Mouse (Mus musculus): ENCODE results near the gene Itga8.

Gene Itga8

DNA sequence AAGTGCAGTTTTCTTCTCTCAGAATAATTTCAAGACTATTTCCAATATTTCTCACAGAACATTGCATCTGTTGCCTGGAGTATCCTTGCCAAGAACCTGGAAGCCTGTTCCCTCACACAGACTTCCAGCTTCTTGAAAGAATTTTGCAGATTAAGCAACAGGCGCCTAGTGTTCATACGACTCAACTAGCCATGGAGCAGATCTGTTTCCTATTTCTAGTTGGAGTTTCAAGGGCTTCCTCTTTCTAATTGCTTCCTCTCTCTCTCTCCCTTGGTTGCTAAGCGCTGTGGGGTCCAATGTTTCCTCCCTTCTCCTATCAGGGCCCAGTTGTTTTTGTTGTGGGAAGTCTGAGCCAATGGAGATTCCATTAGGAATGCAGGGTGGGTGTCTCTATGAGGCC is 7.7 kb downstream of the Itga8 start:
- no peak for DNase-seq (ENCODE audit: low spot score)

DNA sequence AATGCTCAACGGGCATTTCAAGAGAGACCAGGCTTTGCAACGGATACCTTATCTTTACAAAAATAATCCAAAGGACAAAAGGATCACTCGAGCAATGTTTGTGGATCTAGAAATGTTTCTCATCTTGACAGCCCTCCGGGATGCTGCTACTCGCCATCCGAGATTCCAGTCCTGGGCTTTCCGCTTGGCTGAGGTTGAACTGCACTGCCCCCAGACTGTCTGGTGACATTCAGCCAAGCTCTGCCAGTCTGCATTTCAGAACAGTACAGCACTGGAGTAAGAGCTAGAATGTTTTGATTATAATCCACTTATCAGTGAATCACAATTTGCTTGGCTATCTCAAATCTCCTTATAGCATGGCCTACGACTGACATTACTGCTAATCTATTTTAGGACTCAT is 8.3 kb downstream of the Itga8 start:
- DNase-seq (ENCODE audit: low spot score) = no peak

DNA sequence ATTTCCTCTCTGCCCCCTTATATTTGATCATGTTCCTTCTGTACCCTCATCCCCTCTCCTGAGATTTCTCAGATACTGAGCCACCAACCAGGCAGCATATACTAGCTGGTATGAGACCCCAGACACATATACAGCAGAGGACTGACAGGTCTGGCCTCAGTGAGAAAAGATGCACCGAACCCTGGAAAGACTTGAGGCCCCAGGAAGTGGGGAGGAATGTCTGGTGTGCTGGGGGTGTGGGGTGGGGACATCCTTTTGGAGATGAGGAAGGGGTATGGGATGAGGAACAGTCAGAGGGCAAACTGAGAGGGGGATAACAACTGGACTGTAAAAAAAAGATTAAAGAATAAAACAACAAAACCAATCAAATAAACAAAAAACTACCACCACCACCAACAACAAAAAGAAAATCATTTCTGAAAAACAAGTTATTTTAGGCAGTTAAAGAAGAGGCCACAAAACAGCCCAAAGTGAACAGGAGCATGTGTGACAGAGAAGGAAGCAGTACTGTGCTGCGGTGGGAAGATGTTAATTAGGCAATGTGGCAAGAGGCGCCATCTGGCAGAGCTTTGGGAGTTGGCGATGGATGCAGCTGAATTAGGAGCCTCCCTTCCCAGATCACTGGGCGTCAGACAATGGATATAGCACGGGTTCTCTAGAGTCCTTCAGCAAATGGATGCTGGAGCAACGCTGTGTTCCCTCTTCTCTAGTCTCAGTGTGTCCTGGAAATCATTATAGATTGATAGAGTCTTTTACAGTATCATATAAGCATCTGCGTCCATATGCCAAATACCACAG is 9.5 kb downstream of the Itga8 start:
- no peak for DNase-seq (ENCODE audit: low spot score)

DNA sequence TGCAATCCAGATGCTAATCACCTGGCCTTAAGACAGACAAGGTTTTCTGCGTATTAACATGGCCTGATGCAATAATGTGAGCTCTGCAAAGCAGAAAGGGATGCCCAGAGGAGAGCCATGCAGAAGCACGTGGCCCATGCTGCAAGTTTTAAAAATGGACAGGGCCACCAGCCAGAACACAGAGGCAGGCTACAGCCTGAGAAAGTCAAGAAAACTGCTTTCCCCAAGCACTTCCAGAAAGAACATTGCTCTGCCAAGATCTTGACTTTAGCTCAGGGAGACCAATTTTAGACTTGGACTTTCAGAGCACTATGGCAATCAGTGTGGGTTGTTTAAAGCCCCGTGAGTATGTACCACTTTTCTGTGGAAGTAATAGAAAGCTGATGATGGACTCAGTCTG is 11.5 kb downstream of the Itga8 start:
- no peak for DNase-seq (ENCODE audit: low spot score)

DNA sequence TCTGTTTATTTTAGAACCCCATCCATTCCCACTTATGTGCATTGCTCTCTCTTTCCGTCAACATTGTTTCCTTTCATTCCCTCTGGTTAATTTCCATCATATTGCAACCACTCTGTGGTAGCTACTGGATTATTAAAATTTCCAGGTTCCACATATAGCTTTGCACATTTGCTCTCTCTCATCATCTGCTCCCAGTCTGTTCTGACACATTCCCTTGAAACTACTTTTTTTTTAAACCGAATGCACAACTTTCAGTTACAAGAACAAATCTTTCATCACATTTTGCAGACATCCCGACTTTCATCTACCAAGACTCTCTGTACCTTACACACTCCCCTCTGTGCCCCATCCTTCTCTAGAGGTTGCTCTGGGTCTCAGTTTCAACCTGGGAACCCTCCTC is 13.9 kb downstream of the Itga8 start:
- DNase-seq (ENCODE audit: low spot score) = no peak

DNA sequence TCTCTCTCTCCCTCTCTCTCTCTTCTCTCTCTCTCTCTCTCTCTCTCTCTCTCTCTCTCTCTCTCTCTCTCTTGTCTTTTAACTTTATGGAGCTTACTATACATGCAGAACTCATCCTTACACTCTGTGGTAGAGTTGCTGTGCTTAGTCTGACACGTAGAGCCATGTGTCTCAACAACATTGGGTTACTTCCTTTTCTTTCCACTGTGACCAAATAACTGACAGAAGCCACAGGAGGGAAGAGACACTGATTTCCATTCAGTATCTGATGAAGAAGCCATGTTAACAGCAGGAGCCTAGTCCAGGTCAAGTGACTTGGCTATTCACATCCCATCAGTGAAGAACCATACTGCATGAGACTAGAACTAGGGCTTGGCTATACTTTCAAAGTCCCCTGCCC is 21.1 kb downstream of the Itga8 start:
- no peak for DNase-seq (ENCODE audit: low spot score)

DNA sequence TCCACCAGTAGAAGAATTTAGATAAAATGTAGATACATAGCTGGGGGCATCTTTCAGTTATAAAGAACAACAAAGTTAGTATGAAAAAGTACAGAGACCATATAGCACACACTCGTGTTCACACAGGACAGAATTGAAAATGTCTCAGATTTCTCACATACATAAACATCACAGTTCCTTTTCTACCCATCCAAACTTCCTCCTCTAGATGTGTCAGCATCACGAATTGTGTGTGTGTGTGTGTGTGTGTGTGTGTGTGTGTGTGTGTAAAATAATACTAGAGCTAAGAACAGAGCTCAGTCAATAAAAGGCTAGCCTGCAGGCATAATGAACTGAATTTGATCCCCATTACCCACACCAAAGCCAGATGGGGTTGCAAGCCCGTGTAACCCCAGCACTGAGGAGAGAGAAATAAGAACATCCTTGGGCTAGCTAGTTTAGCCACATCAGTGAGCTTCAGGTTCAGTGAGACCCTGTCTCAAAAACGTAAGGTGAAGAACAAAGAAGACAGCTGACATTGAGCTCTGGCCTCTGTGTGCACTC is 22.6 kb downstream of the Itga8 start:
- no peak for DNase-seq (ENCODE audit: low spot score)

DNA sequence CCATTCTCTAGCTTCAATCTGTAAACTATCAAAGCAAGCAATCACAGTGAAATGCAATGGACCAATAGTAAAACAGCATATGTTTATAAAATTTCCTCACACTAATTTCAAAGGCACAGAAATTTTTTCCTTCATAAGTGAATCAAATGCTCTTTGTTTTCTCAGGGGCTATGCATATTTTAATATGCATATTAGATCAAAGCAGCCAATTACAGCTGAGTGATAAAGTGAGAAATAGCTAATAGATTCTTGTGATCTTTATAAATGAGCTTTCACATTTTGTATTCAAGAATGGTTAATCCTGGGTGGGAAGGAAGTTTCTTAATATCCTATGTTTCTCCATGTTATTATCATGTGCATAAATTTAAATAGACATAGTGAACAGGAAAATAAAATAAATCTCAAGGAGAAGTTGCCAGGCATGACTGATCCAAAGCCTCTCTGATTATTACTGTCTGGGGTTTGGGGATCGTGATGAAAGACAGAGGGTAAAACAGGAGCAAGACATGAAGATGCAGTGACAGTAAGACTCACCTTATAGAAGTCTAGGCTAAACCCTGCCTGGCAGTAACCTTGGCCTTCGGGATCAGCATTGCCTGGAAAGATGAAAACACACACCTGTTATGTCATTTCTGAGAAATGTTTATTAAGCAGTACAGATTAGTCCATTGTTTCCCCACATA is 44.9 kb downstream of the Itga8 start:
- DNase-seq (ENCODE audit: low spot score) = no peak

DNA sequence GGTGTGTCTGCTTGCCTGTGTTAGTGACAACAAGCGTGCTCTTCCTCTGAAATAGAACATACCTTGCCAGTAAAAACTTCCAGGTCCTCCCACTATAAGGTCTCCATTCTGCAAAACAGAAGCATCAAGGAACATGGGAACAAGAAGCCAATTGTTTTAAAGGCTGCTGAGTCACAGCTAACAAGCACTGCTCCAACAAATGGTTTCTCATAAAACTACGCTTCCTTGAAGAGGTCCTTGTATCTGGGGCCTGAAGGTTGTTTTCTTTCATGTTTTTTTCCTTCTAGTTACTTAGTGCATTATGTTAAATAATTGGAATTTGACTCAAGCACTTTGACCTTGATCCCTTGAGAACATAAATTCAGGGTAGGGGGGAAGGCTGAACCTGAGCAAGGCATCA is 45.8 kb downstream of the Itga8 start:
- no peak for DNase-seq (ENCODE audit: low spot score)

DNA sequence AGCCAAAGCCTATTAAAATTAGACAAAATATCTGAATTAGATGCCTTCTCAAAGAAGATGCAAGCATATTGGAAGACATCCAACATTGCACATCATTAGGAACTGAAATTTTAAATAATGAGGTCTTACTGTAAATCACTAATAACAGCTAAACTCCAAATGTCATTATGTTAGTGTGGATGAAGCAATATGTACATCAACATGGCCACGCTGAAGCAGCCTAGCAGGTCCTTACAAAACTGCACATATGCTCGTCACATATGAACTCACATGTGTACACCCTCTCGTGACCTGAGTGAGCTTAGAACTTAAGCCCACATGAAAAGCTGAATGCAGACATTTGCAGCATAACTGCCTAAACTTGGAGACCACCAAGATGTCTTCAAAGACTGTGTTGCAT is 66.4 kb downstream of the Itga8 start:
- DNase-seq (ENCODE audit: low spot score) = no peak

DNA sequence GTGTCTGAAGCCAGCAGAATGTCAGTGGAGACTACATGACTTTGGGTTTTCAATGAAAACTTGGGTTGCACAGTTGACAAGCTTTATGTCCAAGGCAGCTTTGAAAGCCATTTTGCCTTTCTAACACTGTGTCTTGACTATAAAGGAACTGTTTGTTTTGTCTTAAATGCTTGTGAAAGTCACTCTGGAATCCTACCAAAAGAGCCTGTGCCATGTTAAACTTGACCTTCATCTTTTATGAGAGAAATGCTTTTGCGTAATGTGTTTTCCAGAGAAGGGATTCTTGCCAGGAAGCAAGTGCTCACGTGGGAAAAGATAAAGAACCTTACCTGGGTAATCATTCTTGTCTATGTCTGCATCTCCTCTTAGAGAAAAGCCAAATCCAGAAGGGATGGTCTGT is 72.0 kb downstream of the Itga8 start:
- no peak for DNase-seq (ENCODE audit: low spot score)

DNA sequence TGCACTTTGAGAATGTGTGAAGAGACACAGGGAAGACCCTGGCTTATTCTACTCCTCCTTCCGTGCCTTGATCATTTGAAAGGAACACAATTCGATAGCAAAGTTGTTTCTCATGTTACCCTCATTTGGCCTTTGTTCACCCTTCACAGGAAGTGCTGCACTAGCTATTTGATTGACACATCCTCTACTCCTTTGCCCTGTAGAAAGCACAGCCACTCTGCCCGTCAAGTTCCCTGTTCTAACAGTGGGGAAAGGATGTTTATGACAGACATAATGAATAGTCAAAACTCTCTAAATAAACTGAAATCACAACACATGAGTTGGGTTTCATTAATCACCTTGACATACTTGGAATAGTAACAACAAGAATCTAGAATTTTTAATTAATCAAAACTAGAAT is 73.4 kb downstream of the Itga8 start:
- DNase-seq (ENCODE audit: low spot score) = no peak

DNA sequence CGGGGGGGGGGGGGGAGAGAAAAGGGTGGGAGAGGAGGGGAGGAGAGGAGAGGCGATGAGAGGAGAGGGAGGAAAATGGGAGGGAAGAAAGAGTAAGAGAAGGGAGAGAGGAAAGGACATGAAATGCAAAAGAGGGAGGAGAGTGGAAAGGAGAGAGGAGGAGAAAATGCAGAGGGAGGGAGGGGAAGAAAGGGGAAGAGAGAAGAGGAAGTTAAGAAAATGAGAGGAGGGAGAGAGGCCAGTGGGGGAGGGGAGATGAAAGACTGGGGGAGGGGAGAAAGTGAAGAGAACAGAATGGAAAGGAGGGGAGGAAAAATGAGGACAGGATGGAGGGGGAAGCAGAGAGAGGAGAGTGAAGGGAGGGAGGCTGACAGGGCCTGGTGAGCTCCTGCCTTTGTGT is 74.5 kb downstream of the Itga8 start:
- no peak for DNase-seq (ENCODE audit: low spot score)

DNA sequence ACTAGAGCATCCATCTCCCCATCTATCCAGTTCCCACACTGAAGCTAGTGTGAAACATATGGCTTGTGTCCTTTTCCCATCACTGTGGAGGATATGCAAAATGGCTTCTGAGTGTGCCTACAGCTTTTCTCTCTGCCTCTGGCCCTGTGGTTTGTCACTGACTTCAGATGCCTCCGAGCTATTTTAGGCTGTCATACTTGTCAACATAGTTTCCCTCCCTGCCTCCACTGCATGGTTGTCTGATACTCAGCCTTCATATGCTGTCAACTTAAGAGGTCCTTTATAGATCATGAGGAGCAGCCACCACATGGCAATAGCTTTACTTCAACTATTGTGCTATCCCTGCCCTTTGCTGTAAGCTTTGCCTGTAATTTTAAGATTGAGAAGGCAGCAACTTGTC is 75.4 kb downstream of the Itga8 start:
- DNase-seq (ENCODE audit: low spot score) = no peak

DNA sequence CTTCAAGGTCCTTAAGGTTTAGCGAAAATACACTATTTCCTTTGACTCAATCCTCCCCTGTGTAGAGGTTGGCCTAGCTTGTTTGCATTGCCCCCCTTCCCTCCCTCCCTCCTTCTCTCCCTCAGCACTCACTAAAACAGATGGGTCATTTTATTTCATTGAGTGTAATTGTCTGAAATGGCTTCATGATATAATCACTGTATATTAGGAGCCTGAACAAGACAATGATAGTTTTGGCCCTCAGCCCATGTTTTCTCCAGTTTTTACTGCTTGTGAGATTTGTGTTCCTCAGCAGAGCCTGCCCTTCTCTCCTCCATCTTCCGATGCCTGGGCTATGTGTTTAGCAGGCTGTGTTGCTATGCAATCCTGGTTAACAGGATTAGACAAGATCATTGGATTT is 80.1 kb downstream of the Itga8 start:
- DNase-seq (ENCODE audit: low spot score) = no peak

DNA sequence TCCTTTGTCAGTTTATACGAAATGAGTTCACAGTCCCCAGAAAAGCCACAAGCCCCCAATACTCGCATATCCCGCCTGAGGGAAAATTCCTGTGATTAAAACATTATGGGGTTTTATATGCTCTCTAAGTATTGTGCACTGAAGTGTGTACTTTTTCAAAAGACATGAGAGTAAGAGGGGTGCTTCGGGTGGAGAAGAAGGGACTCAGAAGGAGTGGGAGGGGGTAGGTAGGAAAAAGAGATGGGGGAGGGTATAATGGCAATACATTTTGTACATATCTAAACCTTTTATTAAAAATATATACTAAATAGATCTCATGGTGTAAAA is 88.3 kb downstream of the Itga8 start:
- no peak for DNase-seq (ENCODE audit: low spot score)

DNA sequence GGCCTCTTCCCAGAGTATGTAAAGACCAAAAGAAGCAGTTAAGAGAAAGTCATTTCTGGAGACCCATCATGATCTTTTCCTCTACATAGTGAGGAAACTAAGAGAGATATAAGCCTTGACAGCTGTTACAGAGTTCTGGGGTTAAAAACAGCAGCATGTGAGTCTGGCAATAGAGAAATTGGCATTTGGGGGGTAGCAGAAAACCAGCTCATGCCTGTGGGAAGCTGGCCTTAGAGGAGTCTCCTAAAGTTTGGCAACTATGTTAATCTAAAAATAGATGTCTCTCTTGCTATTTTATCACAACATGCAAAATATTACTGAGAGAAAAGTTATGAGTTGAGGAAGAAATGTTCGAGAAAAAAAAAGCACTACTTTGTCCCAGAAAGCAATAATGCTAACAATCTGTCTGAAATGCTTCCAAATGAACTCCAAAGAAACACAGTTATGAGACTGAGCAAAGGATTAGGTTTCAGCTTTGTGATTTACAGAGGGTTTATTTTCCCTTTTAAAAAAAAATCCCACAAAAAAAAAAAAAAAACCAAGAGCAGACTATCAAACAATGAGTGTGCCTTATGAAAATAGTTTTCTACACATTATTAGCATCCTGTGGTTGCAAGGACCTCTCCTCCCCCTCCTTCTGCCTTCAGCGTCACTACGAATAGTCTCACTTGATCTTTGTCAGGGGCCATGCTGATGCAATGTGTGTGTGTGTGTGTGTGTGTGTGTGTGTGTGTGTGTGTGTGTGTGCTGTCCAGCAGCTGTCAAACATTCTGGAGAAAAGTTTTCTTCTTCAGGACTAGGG is 88.9 kb downstream of the Itga8 start:
- DNase-seq (ENCODE audit: low spot score) = no peak

DNA sequence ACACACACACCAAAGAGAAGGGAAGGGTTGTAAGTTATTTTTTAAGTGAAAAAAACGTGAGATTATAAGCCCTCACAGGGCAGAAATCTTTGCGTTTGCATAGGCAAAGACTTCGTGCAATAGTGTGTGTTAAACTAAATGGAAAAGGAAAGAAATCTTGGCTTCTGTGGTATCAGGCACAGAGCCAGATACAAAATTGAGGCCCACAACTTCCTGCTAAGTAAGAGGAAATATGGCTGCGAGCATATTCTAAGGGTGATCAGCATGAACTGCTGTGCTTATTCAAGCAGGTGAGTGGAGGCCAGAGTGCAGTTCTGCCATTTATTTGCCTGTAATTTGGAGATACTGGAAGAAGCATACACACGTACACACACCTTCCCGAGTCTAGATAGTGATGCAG is 93.6 kb downstream of the Itga8 start:
- DNase-seq (ENCODE audit: low spot score) = no peak

DNA sequence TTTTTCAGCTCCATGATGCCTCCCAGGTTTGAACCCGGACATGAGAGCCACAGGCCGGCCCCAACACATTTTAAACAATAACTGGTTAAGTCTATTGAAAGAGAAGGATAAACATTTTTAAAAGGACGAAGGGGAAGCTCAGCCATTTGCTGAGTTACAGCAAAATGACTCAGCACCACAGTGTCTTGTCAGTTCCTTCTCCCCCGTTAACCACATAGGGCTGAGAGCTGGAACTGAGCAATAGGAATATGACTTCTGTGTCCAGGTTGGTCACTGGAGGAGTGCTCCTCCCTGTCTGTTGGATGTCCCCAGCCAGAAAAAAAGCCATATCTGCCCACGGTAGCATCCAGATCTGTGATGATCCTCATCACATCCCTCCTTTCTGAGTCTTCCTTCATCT is 95.4 kb downstream of the Itga8 start:
- DNase-seq (ENCODE audit: low spot score) = no peak

DNA sequence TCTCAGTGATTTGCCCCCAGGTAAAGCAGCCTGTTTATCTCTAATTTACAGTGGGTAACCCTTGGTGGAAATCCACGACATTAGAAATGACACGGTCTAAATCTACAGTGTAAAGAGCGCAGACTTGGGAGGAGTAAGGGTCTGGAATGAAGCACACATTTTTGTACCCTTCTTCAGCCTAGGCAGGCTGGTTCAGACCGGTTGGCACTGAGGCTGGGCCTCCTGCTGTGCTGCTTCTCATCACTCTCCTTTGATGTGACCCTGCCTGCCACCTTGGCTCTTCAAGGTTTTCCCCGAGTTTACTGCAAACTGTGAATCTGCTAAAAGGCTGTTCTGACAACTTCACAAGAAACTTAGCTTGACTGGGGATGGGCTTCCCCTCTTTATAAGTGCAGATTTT is 95.8 kb downstream of the Itga8 start:
- no peak for DNase-seq (ENCODE audit: low spot score)

DNA sequence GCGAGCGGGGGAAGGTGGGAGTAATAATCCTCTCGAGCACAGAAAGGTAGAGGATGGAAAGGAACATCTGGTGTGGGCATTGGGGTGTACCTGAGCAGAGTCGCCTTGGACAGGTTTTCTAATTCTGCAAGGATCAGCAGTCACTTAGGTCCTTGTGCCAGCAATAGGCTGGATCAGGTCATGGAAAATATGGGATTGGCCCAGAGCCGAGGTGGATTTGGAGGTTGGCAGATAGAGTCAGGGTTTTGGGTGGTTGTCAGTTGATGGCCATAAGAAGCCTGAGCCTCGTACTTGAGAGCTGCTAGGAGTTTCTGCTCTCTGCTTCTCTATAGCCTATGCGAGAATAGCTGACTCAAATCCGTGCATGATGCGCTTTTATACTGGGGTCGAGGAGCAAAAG is 98.5 kb downstream of the Itga8 start:
- DNase-seq (ENCODE audit: low spot score) = no peak

DNA sequence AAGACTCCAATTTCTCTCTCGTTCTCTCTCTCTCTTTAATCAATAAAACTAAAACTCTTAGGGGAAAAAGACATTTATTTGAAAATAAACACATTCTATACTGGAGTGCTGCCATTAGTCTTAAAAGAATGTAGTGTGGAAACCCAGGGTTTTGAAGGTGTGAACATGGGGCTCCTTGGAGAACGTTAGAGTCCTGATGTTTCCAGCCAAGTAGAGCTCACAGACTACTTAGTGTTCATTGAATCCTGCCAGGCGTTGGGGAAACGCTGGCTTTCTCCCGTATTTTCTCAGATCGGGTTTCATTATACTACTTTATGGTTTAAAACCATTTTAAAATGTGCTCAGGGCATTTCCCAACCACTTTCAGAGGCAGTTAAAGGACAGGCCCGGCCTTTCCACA is 103.0 kb downstream of the Itga8 start:
- no peak for DNase-seq (ENCODE audit: low spot score)

DNA sequence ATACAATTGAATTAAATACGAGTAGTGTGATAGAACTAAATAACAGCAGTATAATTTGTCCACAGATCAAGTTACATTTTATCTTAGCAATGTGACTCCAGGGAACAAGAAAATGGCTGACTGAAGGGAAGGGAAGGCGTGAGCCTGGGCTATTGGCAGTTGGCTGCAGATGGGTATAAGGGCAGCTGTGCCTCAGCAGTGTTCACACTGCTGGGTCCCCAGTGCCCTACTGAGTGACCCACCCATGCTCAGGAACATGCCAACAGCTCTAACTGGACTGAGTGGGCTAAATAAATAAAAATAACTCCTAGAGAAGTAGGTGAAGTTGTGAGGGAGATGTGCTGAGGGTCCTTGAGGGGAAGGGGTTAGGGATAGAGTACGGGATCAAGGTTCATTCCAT is 103.5 kb downstream of the Itga8 start:
- no peak for DNase-seq (ENCODE audit: low spot score)

Data from c-Kit-positive CD71-positive TER-119-positive erythroid progenitor cells, embryonic 14.5 days (primary cell).